Mouse (Mus musculus) yolk sac, embryonic 10.5 days (tissue): ENCODE data around the gene Osbpl7.

Experiments
- DNase-seq: peaks from one replicate; pipeline ENCODE4 v3.0.0-alpha.2; 2017; ENCODE audit warnings: low spot score

Osbpl7 gene

DNA sequence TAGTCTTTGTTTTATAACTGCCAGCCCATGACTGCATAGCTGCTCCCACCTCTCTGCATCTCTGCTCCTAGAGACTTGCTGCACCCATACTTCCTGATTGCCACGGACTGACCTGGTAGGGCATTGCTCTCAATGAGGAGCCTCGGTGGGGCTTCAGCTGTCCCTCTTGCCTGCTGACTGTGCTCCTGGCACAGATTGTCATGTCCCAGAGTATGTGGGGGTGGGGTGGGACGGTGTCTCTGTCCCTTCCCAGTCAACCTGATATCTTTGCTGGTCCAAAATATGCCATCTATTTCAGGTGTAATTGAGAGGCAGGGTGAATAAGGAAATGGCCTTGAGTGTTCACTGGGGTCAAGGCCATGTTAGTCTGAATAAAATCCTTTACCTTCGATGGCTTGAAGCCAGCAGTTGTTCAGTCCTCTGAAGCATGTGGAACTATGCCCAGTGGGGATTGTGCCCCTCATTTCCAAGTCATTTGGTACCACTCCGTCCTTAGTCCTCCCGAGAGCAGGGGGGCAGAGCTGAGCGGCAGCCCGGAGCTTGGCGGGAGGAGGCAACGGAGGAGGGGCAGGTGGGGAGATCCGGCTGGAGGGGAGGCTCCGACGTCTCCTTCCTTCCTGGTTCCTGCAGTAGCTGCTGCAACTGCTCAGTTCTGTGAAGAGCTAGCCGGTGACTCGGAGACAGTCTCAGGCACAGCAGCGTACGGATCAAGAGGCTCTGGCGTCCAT lies at the start of gene Osbpl7:
TSS of gene Osbpl7 (plus strand) at position 413 of the 728 bp plus-strand sequence.
- peak; percentile 77 for DNase-seq

DNA sequence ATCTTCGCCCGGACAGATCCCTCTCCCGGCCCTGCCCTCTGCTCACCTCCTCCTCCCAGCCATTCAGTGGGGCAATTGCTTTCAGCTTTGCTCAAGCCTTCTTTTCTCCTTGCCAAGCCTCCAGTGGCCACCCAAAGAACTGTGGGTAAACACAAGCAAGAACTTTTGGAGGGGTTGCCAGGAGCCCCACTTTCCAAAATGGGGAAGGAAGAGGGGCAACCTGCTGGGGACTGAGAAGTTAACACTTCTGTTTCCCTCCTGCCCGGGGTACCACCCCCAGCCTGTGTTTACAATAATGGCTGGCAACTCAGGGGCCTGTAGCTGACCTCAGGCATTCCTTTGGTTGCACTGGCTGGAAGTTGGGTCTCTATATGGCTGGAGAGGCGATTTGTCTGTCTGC lies 47.3 kb upstream of the Osbpl7 start:
- DNase-seq, result no peak

DNA sequence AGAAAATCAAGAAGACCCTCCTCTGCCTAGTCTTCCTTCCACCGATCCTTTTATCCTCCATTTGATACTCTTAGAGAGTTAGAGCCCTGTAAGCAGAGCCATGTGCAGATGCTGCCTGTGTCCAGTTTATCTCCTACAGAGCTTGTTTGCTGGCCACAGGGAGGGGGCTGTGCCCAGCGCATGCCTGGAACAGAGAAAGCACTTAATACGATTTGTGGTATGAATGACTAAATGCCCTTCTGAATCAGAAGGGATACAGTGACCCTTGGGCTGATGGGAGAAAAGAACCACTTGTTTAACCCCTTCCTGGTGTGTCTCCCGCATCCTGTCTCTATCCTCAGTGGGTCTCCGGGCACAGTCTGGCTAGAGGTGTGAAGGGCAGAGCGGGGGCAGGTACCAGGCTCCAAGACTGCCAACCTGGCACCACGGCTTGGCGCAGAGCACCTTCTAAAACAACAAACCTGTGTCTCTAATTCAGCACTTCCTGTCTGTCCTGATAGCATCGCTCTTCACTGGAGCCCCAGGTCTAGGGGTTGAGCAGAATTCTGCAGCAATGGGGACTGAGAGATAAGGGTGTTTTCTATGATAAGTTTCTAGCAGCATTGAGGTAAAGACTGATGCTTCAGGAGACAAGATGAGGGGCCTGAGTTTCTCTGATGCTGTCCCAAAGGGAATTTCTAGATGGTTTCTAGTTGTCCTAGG lies 43.2 kb upstream of the Osbpl7 start:
- no peak for DNase-seq

DNA sequence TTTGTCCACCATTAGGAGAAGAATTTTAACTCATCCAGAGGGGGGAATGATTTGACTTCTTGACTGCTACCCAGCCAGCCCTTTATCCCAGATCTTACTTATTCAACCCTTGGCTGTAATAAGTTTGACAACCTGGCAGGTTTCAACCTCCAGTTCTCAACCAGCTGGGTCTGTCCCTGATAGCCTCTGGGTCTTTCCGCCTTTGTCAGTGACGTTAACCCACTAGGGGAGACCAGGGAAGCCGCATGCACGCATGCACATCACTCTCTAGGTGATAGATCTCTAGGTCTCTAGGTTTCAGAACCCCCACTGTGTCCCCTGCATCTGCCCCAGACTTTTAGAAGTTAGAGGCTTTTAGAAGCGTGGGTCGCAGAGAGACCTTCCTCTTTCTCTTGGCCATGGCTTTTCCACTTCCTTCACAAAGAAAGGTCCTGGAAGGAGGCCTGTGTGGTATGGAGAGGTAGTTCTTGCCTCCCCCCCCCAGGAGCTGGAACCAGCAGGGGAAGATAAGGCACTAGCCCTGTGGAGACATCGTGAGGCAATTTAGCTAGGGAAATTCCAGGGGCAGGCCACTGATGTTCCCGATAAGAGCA lies 41.1 kb upstream of the Osbpl7 start:
- DNase-seq, result no peak

DNA sequence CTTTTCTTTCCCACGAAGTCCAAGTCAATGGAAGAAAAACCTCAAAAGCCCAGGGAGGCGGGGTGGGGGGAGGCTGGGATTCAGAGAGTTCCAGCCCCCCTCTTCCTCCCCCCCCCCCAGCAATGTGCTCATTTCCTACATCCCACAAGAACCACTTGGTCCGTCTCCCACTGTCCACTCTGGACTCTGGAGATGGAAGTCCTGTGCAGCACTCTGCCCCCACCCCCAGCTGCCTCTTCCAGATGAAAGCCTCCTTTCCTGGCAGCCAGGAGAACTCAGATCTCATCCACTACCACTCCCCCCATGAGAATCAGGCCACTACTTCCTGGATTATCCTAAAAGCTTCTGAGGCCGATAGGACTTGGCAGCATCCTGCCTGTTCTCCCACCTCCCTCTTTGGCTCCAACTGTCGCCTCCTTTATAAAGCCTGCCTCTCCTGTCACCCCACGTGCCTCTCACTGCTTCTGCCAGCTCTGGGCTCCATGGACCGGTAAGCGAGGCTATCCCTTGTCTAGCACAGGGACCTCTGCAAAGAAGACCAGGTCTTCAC lies 37.2 kb upstream of the Osbpl7 start, which contains the start of gene Sp6:
TSS of gene Sp6 (plus strand) at position 274 of the 550 bp plus-strand sequence.
- DNase-seq, result no peak

DNA sequence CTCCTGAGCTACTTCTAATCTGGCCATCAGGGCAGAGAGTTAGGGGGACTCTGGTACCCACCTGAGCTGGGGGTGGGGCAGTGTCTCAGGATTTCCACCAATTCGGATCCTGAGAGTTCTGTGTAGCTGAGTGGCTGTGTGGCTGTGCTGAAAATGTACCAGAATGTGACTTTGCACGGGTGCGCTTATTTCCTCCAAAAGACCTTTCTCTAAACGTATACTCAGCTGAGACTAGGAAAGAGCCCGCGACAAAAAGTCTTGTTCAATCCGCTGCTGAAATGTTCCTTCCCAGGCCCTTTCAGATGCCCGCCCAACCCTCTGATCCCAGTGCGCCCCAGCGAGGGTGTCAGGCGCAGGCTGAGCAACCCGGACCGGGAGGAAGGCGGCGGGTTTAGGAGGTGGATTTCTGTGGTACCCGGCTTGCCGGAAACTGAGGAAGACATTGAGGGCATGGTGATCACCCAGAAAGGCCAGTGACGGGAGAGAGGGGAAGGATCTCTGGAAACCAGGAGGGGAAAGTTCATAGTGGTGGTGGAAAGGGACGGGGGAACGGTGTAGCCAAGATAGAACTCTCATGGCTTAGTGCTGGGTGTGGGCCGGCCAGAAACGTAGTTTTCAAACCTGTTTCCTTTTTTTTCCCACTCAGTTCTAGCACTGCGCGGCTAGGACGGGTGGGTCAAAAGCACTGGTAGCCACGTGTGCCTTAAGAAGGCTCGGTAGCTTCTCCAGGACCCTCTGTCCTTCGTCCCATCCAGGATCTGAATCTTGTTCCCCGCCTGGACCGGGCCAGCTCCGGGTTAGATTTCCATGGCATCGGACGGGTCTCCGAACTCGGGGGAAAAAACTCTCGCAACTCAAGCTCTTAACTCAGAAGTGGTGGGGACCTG lies 32.5 kb upstream of the Osbpl7 start:
- DNase-seq, result peak; percentile 13

DNA sequence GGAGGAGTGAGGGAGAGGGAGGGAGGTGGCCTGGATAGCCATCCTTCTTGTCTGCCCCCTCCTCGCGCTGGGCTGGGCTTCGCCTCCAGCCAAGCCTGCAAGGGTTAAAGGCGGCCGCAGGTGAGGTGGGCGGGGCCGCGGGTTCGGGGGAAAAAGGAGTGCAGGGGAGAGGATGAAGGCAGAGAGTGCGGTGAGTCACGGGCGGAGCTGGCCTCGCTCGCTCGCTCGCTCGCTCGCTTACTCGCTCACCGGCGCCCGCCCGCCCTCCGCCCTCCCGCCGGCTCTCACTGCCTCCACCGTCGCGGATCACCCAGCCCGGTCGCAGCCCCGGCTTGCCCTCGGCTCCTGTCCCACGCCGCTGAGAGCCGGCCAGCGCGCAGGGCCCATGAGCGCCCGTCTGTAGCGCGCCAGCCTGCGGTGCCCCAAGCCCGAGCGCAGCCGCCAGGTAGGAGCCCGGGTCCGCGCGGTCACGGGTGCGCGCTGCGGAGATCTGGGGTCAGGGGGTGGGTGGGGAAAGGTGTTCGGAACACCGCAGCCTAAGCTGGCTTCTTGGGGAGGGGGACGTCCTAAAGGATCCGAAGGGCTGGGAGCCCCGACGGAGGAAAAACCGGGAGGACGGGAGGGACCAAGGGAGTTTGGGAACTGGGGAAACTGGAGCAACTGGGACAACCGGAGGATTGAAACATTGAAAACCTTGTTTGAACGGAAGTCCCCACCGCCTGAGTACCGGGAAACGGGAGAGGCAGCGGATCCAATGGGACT lies 31.7 kb upstream of the Osbpl7 start:
- DNase-seq, result peak; percentile 44

DNA sequence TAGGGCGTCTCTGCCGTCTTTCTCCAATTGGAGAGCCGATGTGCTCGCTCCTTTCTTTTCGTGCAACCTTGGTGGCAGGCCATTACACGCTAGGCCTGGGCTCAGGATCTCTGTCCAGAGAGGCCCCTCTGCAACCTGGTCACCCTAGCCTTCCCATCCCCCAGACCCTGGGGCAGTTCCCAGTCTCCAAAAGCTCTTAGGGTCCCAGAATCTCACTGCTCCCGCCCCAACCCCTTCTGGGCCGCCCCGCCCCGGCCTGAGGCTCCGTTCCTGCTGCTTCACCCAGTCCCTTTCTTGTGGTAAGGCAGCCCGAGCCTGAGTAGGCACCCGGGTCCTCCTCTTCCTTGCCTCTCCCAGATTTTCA lies 31.1 kb upstream of the Osbpl7 start:
- DNase-seq, result no peak

DNA sequence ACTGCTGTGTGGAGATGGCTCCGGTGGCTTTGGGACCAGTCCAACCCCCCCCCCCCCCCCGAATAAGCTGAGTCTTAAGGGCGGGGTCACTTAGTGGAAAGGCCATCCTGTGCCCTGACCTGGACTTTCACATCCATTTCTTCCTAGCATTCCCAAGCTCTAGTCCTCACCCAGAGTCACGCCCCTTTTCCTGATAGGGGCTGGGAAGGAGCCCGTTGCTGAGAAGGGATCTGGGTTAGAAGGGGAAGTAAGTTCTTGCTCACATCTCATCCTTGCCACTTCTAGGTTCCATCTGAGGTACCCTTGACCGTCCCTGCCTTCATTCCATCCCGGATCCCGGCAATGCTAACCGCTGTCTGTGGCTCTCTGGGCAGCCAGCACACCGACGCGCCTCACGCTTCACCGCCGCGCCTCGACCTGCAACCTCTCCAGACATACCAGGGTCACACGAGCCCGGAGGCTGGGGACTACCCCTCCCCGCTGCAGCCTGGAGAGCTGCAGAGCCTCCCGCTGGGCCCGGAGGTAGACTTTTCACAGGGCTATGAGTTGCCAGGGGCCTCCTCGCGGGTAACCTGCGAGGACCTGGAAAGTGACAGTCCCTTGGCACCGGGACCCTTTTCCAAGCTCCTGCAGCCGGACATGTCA lies 29.2 kb upstream of the Osbpl7 start:
- no peak for DNase-seq

DNA sequence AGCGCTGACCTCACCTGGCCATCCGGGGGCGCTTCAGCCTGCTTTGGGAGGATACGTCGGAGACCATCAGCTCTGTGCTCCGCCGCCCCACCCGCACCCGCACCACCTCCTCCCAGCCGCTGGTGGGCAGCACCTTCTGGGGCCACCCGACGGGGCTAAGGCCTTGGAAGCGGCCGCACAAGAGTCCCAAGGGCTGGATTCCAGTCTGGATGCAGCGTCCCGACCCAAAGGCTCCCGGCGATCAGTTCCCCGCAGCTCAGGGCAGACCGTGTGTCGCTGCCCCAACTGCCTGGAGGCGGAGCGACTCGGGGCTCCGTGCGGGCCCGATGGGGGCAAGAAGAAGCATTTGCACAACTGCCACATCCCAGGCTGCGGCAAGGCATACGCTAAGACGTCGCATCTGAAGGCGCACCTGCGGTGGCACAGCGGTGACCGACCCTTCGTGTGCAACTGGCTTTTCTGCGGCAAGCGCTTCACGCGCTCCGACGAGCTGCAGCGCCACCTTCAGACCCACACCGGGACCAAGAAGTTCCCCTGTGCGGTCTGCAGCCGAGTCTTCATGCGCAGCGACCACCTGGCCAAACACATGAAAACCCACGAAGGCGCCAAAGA lies 28.4 kb upstream of the Osbpl7 start:
- DNase-seq, result peak; percentile 58

DNA sequence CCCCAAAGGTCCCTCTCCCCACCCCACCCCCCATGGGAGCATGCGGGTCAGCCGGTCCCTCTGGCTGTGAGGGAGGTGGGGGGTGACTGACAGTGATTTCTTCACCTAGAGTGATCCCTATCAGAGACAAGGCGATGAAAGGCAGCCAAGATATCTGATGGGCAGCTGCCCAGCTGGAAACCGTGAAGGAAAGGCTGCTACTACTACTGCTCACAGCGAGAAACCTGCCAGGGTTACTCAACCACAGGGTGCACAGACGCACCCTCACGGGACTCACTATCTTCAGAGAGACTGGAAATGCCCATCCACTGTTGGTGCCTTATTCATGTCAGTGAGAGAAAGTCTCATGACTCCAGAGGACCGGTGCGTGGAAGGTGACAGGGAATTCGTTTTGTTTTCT lies 25.5 kb upstream of the Osbpl7 start:
- no peak for DNase-seq

DNA sequence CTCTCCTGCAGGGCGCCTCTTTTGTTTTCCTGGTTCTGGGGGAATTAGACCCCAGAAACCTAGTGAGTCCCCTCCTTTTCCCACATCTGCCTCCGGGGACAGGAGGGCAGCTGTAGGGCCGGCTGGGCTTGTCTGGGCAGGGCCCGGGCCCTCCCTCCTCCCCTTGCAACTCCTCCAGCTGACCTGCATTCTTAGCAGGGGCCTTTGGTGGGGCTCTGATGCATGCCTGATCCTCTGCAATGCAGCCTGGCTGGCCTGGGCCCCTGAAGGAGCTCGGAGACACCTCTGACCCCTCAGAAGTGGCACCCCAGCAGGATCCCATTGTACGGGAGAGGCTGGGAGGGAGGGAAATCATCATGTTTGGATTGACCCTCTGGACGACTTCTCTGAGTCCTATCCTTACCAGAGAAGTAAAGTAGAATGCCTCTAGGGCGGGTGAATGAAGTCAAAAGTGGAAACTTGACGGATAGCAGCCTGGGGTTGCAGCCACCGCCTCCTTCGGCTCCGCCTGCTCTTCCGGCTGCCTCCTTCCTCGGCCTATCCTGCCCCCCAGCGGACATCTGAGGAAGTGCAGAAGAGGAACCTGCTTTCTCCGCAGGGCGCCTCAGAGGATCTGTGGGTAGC lies 24.6 kb upstream of the Osbpl7 start:
- peak; percentile 78 for DNase-seq

DNA sequence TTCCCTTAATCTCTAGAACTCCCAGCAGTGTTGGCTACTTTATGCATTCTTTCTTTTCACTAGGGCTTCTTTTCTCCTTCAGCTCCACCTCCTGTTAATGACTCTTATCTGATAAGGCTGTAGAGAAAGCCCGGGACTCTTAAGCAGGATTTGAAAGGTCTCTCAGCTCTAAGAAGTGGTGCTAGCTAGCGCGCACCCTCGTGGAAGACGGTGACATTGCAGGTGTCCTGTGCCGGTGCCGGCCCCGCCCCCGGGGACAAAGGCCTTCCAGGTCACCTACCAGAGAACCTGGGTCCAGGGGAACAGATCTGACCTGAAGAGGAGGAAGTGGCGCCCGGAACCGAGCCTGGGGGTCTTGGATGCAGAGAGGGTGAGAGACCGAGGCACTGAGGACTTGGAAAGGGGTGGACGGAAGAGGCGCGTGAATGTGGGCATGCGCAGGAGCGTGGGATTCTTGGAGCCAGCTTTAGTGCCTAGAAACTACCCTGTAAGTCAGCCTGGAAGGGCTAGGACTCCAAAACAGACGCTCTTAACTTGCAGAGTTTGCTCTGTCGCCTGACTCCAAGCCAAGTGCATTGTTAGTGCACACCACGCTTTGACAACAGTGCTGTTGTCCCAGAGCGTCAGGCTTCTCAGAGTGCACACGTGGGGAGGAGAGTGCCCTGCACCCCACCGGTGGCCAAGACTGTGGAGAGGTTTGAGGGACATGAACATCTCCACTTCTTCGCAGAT lies 20.6 kb upstream of the Osbpl7 start, which contains the start of gene Scrn2:
TSS of gene Scrn2 (plus strand) at position 253 of the 732 bp plus-strand sequence.
- DNase-seq, result peak; percentile 92

DNA sequence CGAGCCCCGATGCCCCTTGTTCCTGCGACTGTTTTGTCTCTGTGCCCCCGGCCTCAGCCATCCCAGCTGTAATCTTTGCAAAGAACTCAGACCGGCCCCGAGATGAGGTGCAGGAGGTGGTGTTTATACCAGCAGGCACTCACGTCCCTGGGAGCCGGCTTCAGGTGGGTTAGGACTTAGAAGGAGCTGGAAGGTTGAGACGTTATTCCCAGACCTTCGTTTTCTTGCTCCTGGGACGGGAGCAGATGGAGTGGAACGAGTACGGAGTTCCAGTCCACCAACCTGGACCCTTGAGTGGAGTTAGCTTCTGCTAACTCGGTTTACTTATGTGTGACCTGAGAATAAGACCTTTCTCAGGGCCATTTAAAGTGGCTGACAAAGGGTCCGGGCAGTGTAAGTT lies 20.0 kb upstream of the Osbpl7 start:
- DNase-seq, result no peak

DNA sequence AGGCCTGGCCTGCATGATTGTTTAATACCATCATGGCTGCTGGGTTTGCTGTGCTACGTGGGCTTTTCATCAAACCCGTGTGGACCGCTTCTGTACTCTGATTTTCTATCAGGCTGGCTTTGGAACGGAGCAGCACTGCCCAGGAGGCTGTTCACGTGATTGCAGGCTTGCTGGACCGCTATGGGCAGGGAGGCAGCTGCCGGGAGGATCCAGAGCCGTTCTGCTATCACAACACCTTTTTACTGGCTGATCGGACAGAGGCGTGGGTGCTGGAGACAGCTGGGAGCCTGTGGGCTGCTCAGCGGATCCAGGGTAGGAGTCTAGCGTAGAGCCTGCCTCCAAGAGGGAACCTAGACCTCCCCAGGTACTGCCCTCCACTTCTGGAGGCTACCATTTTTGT lies 18.5 kb upstream of the Osbpl7 start:
- DNase-seq, result no peak

DNA sequence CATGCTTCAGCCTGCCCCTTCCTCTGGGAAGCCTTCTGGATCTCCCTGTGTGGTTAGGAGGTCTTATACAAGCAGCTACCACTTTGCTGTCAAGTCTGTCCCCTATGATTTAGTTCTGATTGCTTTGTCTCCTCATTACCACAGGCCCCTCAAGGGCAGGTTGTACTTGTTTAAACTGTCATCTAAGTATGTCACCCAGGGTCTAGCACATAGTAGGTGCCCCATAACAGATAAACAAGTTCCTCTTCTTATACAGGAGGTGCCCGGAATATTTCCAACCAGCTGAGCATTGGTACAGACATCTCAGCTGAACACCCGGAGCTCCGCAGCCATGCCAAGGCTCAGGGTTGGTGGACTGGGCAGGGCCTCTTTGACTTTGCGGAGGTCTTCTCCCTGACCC lies 17.9 kb upstream of the Osbpl7 start:
- DNase-seq, result no peak

DNA sequence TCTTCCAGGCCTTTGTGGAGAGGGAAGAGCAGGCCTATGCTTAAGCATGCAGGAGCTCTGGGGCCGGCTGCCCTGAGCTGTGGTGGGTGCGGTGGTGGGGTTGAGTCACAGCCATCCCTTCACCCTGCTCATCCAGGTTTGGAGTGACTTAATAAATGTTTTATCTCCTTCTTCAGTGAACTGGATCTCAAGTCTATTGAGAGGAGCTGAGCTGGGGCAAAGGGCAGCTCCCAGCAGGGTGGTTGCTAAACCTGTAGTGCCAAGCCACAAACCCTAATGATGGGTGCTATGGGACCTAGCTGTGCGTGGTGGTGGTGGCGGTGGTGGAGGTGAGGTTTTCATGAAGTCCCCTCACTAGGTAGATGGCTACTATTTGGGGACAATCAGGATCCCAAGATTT lies 16.6 kb upstream of the Osbpl7 start:
- DNase-seq, result no peak

DNA sequence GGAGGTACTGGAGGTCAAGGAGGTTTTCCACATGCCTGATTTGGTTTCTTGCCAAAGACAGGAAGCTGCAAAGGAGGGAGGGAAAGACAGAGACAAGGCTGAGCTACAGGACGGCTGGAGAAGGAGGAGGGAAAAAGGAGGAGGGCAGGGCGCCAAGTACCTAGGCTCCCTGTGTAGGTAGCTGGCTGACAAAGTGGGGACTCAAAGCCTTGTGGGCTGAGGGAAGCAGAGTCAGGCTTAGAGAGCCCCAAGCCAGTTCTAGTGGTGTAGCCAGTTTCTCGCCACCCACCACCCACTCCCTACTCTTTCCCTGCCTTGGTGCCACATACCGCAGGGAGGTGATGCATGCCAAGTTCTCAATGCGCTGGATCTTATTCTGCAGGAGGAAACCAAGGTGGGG lies 14.3 kb upstream of the Osbpl7 start:
- DNase-seq, result no peak

DNA sequence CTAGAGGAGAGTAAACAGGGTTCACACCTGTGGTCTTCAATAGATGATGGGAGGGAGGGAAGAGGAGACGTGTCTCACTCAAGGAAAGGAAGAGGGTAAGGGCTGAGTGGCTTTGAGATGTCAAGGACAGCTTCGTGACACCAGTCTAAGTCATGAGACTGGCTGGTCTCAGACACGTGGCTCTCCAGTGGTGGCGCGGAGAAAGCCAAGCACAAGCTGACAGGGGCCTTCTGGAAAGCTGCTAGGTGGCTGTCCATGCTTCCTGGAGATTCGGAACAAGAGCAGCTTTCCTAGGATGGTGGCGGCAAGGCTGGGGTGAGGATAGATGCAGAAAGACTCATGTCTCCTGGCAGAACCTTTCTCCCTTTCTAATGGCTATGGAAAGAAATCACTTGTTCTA lies 11.5 kb upstream of the Osbpl7 start:
- no peak for DNase-seq
